Comparison of ENCODE assay signal across 20 mouse cellular contexts in the genomic region with DNA sequence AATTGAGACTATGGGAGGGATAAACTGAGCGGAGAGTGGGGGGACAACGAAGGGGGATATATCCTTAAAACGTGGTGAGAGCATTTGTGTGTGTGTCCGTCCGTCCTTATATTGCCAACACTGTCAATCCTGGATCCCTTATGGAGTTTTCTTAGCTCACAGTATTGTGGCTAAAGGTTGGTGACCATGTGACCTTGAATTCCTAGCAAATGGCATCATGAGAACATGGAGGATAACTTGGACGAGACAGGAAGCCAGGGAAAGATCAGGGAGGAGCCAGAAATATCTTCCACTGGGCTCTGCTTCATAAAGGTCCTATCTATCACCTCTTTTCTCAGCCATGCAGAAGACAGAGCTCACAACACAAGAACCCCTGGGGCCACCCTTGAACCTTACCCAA. TPM values are rescaled to one million over a fixed set of nuclear protein-coding genes. Genes with fewer than 3 reads are reported as not detected.
DNase-seq lines count a peak whose midpoint lies in the region; ATAC-seq and TF ChIP-seq lines count a peak whose summit lies in the region.
"Had no signal": no experiment of that assay in that cellular context is flagged by ENCODE, and none has a peak within 500 bp of the region (broad histone marks: within the 10 kb centered on the region; RNA-seq: fewer than 3 reads in every experiment).

No protein-coding gene starts in this region.

- intact Hi-C loops in gastrocnemius, adult 2 months (cut with DNase I), result no loop called here

- no peak for DNase-seq in gastrocnemius, adult 2 months
- DNase-seq in gastrocnemius, postnatal 25 days, result no peak
- no peak for DNase-seq in hindbrain, embryonic 10.5 days (ENCODE audit: low spot score)
- DNase-seq in hindbrain, embryonic 14.5 days (ENCODE audit: low spot score), result no peak
- DNase-seq in urinary bladder, adult 2 months (ENCODE audit: low spot score), result no peak
- DNase-seq in forebrain, embryonic 10.5 days (ENCODE audit: extremely low spot score, low spot score), result no peak
- DNase-seq: cerebellum, adult 9-10 months; gastrocnemius, postnatal 10 days; kidney, postnatal 14 days; liver, embryonic 13.5 days; lung, postnatal 10 days; right cerebral cortex, postnatal 25 days had no signal

- H3K4me3 ChIP-seq in gastrocnemius, adult 2 months, result no peak overlapping the region
- H3K4me3 ChIP-seq in hindbrain, embryonic 10.5 days, result no peak overlapping the region
- no peak overlapping the region for H3K4me3 ChIP-seq in hindbrain, embryonic 14.5 days (replicated peaks; ENCODE audit: low read length)
- H3K4me3 ChIP-seq in neural tube, embryonic 13.5 days, result no peak overlapping the region
- no peak overlapping the region for H3K4me3 ChIP-seq in neural tube, embryonic 15.5 days (replicated peaks)
- H3K4me3 ChIP-seq in forebrain, embryonic 10.5 days, result no peak overlapping the region
- H3K4me3 ChIP-seq: hindbrain, embryonic 15.5 days; limb, embryonic 12.5 days; liver, embryonic 13.5 days; megakaryocyte, embryonic 14.5 days; neural tube, embryonic 12.5 days had no signal

- TF ChIP-seq CTCF in gastrocnemius, adult 2 months (IDR thresholded peaks at IDR 0.05), result no peak

- peaks cover 100% of the 10 kb centered on the region for H3K4me1 ChIP-seq in hindbrain, embryonic 10.5 days (replicated peaks)
- H3K4me1 ChIP-seq in hindbrain, embryonic 14.5 days (replicated peaks; ENCODE audit: control insufficient read depth, insufficient read depth, low read length), result peaks cover 90% of the 10 kb centered on the region
- peaks cover 100% of the 10 kb centered on the region for H3K4me1 ChIP-seq in neural tube, embryonic 13.5 days (replicated peaks)
- H3K4me1 ChIP-seq in neural tube, embryonic 15.5 days, result peaks cover 83% of the 10 kb centered on the region
- H3K4me1 ChIP-seq in forebrain, embryonic 10.5 days, result peaks cover 91% of the 10 kb centered on the region
- H3K4me1 ChIP-seq: liver, embryonic 13.5 days; megakaryocyte, embryonic 14.5 days had no signal

- no peaks in the 10 kb centered on the region for H3K9me3 ChIP-seq in hindbrain, embryonic 10.5 days
- no peaks in the 10 kb centered on the region for H3K9me3 ChIP-seq in hindbrain, embryonic 14.5 days (ENCODE audit: control insufficient read depth, low read length)
- H3K9me3 ChIP-seq in neural tube, embryonic 13.5 days, result no peaks in the 10 kb centered on the region
- no peaks in the 10 kb centered on the region for H3K9me3 ChIP-seq in neural tube, embryonic 15.5 days (replicated peaks)
- H3K9me3 ChIP-seq in forebrain, embryonic 10.5 days, result no peaks in the 10 kb centered on the region
- H3K9me3 ChIP-seq: hindbrain, embryonic 15.5 days; limb, embryonic 12.5 days; liver, embryonic 13.5 days; megakaryocyte, embryonic 14.5 days; neural tube, embryonic 12.5 days had no signal

- H3K9ac ChIP-seq in hindbrain, embryonic 14.5 days, result no peak overlapping the region
- no peak overlapping the region for H3K9ac ChIP-seq in neural tube, embryonic 13.5 days
- no peak overlapping the region for H3K9ac ChIP-seq in neural tube, embryonic 15.5 days (replicated peaks)
- H3K9ac ChIP-seq: hindbrain, embryonic 15.5 days; limb, embryonic 12.5 days; liver, embryonic 13.5 days; neural tube, embryonic 12.5 days had no signal

- WGBS in hindbrain, embryonic 10.5 days, result 87% methylated on average over 6 of the region's 6 CpGs
- 87% methylated on average over 6 of the region's 6 CpGs for WGBS in hindbrain, embryonic 14.5 days
- WGBS in neural tube, embryonic 13.5 days, result 86% methylated on average over 6 of the region's 6 CpGs
- WGBS in neural tube, embryonic 15.5 days, result 92% methylated on average over 6 of the region's 6 CpGs
- 90% methylated on average over 6 of the region's 6 CpGs for WGBS in forebrain, embryonic 10.5 days

- ATAC-seq in hindbrain, embryonic 14.5 days (ENCODE audit: low FRiP score), result no peak
- ATAC-seq in neural tube, embryonic 13.5 days (ENCODE audit: low read depth), result no peak
- no peak for ATAC-seq in neural tube, embryonic 15.5 days (ENCODE audit: low FRiP score)
- ATAC-seq: intestine, postnatal 0 days; Patski had no signal

- H3K27ac ChIP-seq in gastrocnemius, adult 2 months, result peak overlapping the region; percentile 83; the same call in 1 of the 2 replicates
- H3K27ac ChIP-seq in hindbrain, embryonic 10.5 days, result 0 out of 2 replicates have a peak overlapping the region, but pooled peaks have one; percentile 5
- H3K27ac ChIP-seq in hindbrain, embryonic 14.5 days, result no peak overlapping the region
- H3K27ac ChIP-seq in neural tube, embryonic 13.5 days (replicated peaks), result peak overlapping the region; percentile 87
- H3K27ac ChIP-seq in neural tube, embryonic 15.5 days (replicated peaks), result no peak overlapping the region
- H3K27ac ChIP-seq in forebrain, embryonic 10.5 days, result no peak overlapping the region
- H3K27ac ChIP-seq: hindbrain, embryonic 15.5 days; limb, embryonic 12.5 days; liver, embryonic 13.5 days; neural tube, embryonic 12.5 days had no signal

- H3K27me3 ChIP-seq in hindbrain, embryonic 10.5 days (ENCODE audit: insufficient read depth, poor library complexity, severe bottlenecking), result no peaks in the 10 kb centered on the region
- H3K27me3 ChIP-seq in hindbrain, embryonic 14.5 days (ENCODE audit: control insufficient read depth, insufficient read depth, low read length), result no peaks in the 10 kb centered on the region
- H3K27me3 ChIP-seq in neural tube, embryonic 13.5 days, result no peaks in the 10 kb centered on the region
- H3K27me3 ChIP-seq in neural tube, embryonic 15.5 days (replicated peaks), result no peaks in the 10 kb centered on the region
- H3K27me3 ChIP-seq in forebrain, embryonic 10.5 days (ENCODE audit: poor library complexity, severe bottlenecking), result no peaks in the 10 kb centered on the region
- H3K27me3 ChIP-seq: hindbrain, embryonic 15.5 days; limb, embryonic 12.5 days; liver, embryonic 13.5 days; neural tube, embryonic 12.5 days; Patski had no signal

- H3K36me3 ChIP-seq in hindbrain, embryonic 10.5 days, result no peaks in the 10 kb centered on the region
- no peaks in the 10 kb centered on the region for H3K36me3 ChIP-seq in hindbrain, embryonic 14.5 days (replicated peaks; ENCODE audit: control insufficient read depth, insufficient read depth)
- H3K36me3 ChIP-seq in neural tube, embryonic 13.5 days, result no peaks in the 10 kb centered on the region
- no peaks in the 10 kb centered on the region for H3K36me3 ChIP-seq in neural tube, embryonic 15.5 days
- H3K36me3 ChIP-seq in forebrain, embryonic 10.5 days (replicated peaks), result no peaks in the 10 kb centered on the region
- H3K36me3 ChIP-seq: hindbrain, embryonic 15.5 days; limb, embryonic 12.5 days; liver, embryonic 13.5 days; neural tube, embryonic 12.5 days had no signal

- H3K4me2 ChIP-seq in hindbrain, embryonic 14.5 days (replicated peaks), result no peak overlapping the region
- no peak overlapping the region for H3K4me2 ChIP-seq in neural tube, embryonic 13.5 days
- H3K4me2 ChIP-seq in neural tube, embryonic 15.5 days, result no peak overlapping the region
- H3K4me2 ChIP-seq: hindbrain, embryonic 15.5 days; limb, embryonic 12.5 days; liver, embryonic 13.5 days; neural tube, embryonic 12.5 days had no signal

RNA-seq across cellular contexts. Expression of gene Afap1, which starts 30.3 kb away (rescaled TPM):
- total RNA-seq in gastrocnemius, adult 2 months (2021), result 1 to 10 TPM; 7.4 to 8.3 TPM
- total RNA-seq in gastrocnemius, postnatal 25 days (2021), result 1 to 10 TPM; 7.8 to 8.1 TPM
- polyA plus RNA-seq in hindbrain, embryonic 10.5 days (2016; fragmentation: Nextera tagmentation; extraction: Ambion mirVana), result 38.6 and 56.5 TPM in 2 replicates
- 70.8 and 72.3 TPM in 2 replicates for polyA plus RNA-seq in hindbrain, embryonic 14.5 days (2014; fragmentation: Nextera tagmentation; extraction: Ambion mirVana)
- polyA plus RNA-seq in neural tube, embryonic 13.5 days (2015; fragmentation: Nextera tagmentation; extraction: Ambion mirVana), result 92.2 and 99.6 TPM in 2 replicates
- 50.8 and 57.0 TPM in 2 replicates for polyA plus RNA-seq in neural tube, embryonic 15.5 days (2015; fragmentation: Nextera tagmentation; extraction: Ambion mirVana)
- polyA plus RNA-seq in urinary bladder, adult 2 months (2012; rRNA removed), result 18.4 and 26.7 TPM in 2 replicates
- polyA plus RNA-seq in forebrain, embryonic 10.5 days (2016; fragmentation: Nextera tagmentation; extraction: Ambion mirVana), result 12.8 and 14.3 TPM in 2 replicates

Comparison
In these comparisons a context has a peak if more than half of its experiments do, and no peak if none do; other contexts are left out.
1. H3K27ac ChIP-seq: peak in gastrocnemius, adult 2 months (single experiment), hindbrain, embryonic 10.5 days (single experiment) and neural tube, embryonic 13.5 days (single experiment); none in hindbrain, embryonic 14.5 days (single experiment), neural tube, embryonic 15.5 days (single experiment) and forebrain, embryonic 10.5 days (single experiment).